Mouse (Mus musculus): ENCODE measurements around the gene Ing1. TPM values are rescaled to one million over a fixed set of nuclear protein-coding genes. Genes with fewer than 3 reads are reported as not detected.

Ing1 gene
- 10 to 100 TPM; 30.3 to 36.6 TPM for total RNA-seq (2021)
- long read RNA-seq, experiment 1, transcript Ing1-201 (2 exons, 2,814 nt) = major isoform, 20 of 33 reads
- long read RNA-seq, experiment 1, transcript Ing1-202 (2 exons, 1,971 nt) = minor isoform, 13 of 33 reads
- long read RNA-seq, experiment 1, partial matches to known transcripts = 0 of 33 reads
- long read RNA-seq, experiment 1, other reads (novel, unspliced or antisense) = 0 of 33 reads
- long read RNA-seq, experiment 2, transcript Ing1-201 (2 exons, 2,814 nt) = major isoform, 46 of 70 reads
- long read RNA-seq, experiment 2, transcript Ing1-202 (2 exons, 1,971 nt) = minor isoform, 18 of 70 reads
- long read RNA-seq, experiment 2, partial matches to known transcripts = 0 of 70 reads
- long read RNA-seq, experiment 2, other reads (novel, unspliced or antisense) = 5 of 70 reads

- peak; percentile 90 to 93 for DNase-seq (ENCODE audit: low spot score in 2 of 2)
Measured at GRCm38 (mm10) chr8:11554799-11555719, at the start of gene Ing1. Gene Ing1 (plus strand): TSS chr8:11555571.

GRCm38 (mm10) chr8:11506074-11506473 lies 49.3 kb upstream of the Ing1 start:
- DNase-seq (ENCODE audit: low spot score in 2 of 2) = no peak

GRCm38 (mm10) chr8:11506802-11507201 lies 48.6 kb upstream of the Ing1 start:
- DNase-seq (ENCODE audit: low spot score in 2 of 2) = peak in 1 of 2 experiments; percentile 40

- no peak for DNase-seq (ENCODE audit: low spot score in 2 of 2)
Measured at GRCm38 (mm10) chr8:11508880-11509279, 46.5 kb upstream of the Ing1 start.

- no peak for DNase-seq (ENCODE audit: low spot score in 2 of 2)
Measured at GRCm38 (mm10) chr8:11510971-11511370, 44.4 kb upstream of the Ing1 start.

GRCm38 (mm10) chr8:11512711-11513110 lies 42.7 kb upstream of the Ing1 start:
- no peak for DNase-seq (ENCODE audit: low spot score in 2 of 2)

GRCm38 (mm10) chr8:11513247-11513646 lies 42.1 kb upstream of the Ing1 start:
- DNase-seq (ENCODE audit: low spot score in 2 of 2) = no peak

- no peak for DNase-seq (ENCODE audit: low spot score in 2 of 2)
Measured at GRCm38 (mm10) chr8:11516292-11516691, 39.1 kb upstream of the Ing1 start.

- DNase-seq (ENCODE audit: low spot score in 2 of 2) = no peak
Measured at GRCm38 (mm10) chr8:11517366-11518055, 37.9 kb upstream of the Ing1 start.

GRCm38 (mm10) chr8:11518056-11518396 lies 37.3 kb upstream of the Ing1 start:
- DNase-seq (ENCODE audit: low spot score in 2 of 2) = no peak

GRCm38 (mm10) chr8:11518676-11519075 lies 36.7 kb upstream of the Ing1 start:
- no peak for DNase-seq (ENCODE audit: low spot score in 2 of 2)

- no peak for DNase-seq (ENCODE audit: low spot score in 2 of 2)
Measured at GRCm38 (mm10) chr8:11523331-11523730, 32.0 kb upstream of the Ing1 start.

- no peak for DNase-seq (ENCODE audit: low spot score in 2 of 2)
Measured at GRCm38 (mm10) chr8:11530155-11530770, 25.1 kb upstream of the Ing1 start.

- DNase-seq (ENCODE audit: low spot score in 2 of 2) = no peak
Measured at GRCm38 (mm10) chr8:11530849-11531248, 24.5 kb upstream of the Ing1 start.

GRCm38 (mm10) chr8:11534494-11534893 lies 20.9 kb upstream of the Ing1 start:
- no peak for DNase-seq (ENCODE audit: low spot score in 2 of 2)

- no peak for DNase-seq (ENCODE audit: low spot score in 2 of 2)
Measured at GRCm38 (mm10) chr8:11539049-11539448, 16.3 kb upstream of the Ing1 start.

- no peak for DNase-seq (ENCODE audit: low spot score in 2 of 2)
Measured at GRCm38 (mm10) chr8:11540182-11540581, 15.2 kb upstream of the Ing1 start.

GRCm38 (mm10) chr8:11542031-11542430 lies 13.3 kb upstream of the Ing1 start:
- DNase-seq (ENCODE audit: low spot score in 2 of 2) = no peak

- DNase-seq (ENCODE audit: low spot score in 2 of 2) = no peak
Measured at GRCm38 (mm10) chr8:11542866-11543265, 12.5 kb upstream of the Ing1 start.

- DNase-seq (ENCODE audit: low spot score in 2 of 2) = peak; percentile 59 to 72
Measured at GRCm38 (mm10) chr8:11544386-11544785, 11.0 kb upstream of the Ing1 start.

- no peak for DNase-seq (ENCODE audit: low spot score in 2 of 2)
Measured at GRCm38 (mm10) chr8:11547063-11547462, 8.3 kb upstream of the Ing1 start.

Measured in adrenal gland, adult 18-20 months (tissue).